Mouse (Mus musculus) right cerebral cortex, postnatal 10 days (tissue): ENCODE measurements around the gene Asb2.

Source experiments
- DNase-seq, 2 experiments: peaks; one replicate each; pipeline ENCODE4 v3.0.0; 2021; ENCODE audit warnings: low spot score in 2 of 2

Asb2 gene

GRCm38 (mm10) chr12:103315831-103316545 lies 39.8 kb downstream of the Asb2 start:
- DNase-seq: no peak

- peak; percentile 70 to 78 for DNase-seq
These were observed 41.0 kb downstream of the Asb2 start for GRCm38 (mm10) chr12:103314640-103315361.

GRCm38 (mm10) chr12:103313871-103314639 lies 41.7 kb downstream of the Asb2 start:
- peak; percentile 70 to 74 for DNase-seq

- DNase-seq: no peak
These were observed 42.5 kb downstream of the Asb2 start for GRCm38 (mm10) chr12:103313274-103313673.

GRCm38 (mm10) chr12:103311921-103312320 lies 43.9 kb downstream of the Asb2 start:
- no peak for DNase-seq

DNA sequence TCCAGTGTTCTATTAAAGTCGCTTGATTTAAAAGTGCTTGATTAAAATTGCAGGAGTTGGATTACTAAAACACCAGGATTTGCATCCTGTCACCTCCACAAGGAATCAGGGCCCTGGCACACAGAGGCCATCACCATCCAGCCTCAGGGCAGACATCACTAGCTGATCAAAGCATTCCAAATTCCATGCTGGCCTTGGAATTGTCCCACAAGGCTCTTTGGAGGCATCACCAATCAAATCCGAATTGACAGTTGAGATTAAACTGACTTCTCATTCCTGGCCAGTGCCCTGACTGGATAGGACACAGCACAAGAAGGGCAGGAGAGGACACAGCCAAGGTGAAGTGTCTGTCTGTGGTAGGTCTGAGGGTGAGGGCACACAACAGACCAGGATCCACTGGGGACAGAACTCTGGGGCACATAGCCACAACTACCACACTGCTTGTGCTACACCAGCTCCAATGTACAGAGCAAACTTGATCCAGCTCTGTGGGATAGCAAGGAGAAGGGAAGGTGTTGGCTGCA lies 45.0 kb downstream of the Asb2 start, which contains the start of gene Fam181a:
TSS of gene Fam181a (plus strand) at position 232 of the 524 bp plus-strand sequence.
- DNase-seq: no peak

DNA sequence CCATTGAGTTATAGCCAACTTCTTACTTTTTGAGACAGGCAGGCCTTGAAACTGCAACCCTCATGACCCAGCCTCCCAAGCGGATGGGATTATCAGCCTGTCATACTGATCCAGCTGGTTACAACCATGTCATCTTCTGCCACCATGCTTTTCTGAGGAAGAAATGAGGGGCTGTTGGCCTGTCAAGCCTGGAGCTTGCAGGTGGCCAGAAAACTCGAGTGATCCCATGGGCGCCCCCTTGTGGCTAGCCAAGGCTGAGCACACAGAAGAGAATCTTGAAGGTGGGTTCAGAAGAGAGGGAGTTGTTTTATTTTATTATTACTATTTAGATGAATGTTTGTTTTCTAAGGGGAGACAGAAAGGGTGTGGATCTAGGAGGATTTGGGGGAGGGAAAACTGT lies 49.1 kb downstream of the Asb2 start:
- peak in 1 of 2 experiments; percentile 69 for DNase-seq

GRCm38 (mm10) chr12:103306224-103306623 lies 49.6 kb downstream of the Asb2 start:
- DNase-seq: no peak

- no peak for DNase-seq
These were observed 52.8 kb downstream of the Asb2 start for GRCm38 (mm10) chr12:103302960-103303359.

DNA sequence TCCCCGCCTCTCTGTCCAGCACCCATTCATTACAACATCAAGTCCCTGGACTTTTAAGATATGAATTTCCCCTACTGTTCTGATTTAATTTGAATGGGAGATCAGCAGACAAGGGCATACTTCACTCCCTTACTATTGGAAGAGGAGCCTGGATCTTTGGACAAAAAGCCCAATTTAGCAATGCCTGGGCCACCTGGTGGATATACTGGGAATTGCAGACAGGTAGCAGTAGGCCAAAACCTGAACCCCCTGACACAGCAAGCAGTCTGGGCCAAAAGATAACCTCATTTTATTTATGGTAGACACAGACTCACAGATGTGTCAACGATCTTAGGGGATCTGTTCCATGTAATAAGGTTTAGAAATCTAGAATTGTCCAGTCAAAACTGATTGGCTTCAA lies 54.2 kb downstream of the Asb2 start:
- DNase-seq: peak in 1 of 2 experiments; percentile 75

GRCm38 (mm10) chr12:103300493-103300892 lies 55.3 kb downstream of the Asb2 start:
- DNase-seq: no peak

- peak; percentile 41 to 43 for DNase-seq
These were observed 59.5 kb downstream of the Asb2 start for GRCm38 (mm10) chr12:103296292-103296691.

GRCm38 (mm10) chr12:103292366-103292765 lies 63.4 kb downstream of the Asb2 start:
- no peak for DNase-seq

DNA sequence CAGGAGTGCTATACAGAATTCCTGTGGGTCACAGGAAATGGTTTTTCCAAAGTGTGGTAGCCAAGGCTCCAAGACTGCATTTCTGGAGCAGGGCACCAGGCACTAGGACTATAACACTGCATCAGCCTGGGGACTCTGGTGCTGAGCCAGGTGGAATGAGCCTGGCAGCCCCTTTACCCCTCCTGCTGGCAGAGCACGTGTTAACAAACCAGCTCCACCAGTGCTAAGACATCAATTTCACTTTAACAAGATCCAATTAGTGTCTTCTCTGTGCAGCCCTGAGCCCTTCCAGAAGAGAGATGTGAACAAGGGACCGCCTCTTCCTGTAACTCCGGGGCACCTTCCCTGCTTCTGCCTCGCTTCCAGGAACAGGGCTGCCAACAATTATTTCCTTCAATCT lies 68.5 kb downstream of the Asb2 start:
- no peak for DNase-seq

GRCm38 (mm10) chr12:103283411-103283810 lies 72.4 kb downstream of the Asb2 start:
- DNase-seq: no peak

GRCm38 (mm10) chr12:103282936-103283335 lies 72.9 kb downstream of the Asb2 start:
- DNase-seq: no peak

GRCm38 (mm10) chr12:103281912-103282311 lies 73.9 kb downstream of the Asb2 start:
- DNase-seq: no peak

DNA sequence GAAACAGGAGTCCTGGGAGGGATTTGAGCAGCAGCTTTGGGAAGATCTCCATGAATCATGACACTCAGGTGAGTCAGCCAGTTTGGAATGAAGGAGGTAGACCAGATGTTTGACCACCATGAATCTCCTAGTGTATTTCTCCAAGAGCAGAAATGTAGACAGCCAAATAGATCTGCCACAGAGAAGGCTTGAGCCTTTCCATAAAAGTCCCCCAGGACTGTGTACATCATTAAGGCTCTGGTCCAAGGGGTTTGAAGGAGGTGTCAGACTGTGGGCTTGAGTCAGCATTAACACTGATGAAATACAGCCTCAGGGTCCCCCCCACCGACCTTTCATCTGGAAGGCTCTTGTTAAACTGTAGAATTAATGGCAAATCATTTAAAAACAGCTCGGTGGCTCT lies 74.3 kb downstream of the Asb2 start:
- no peak for DNase-seq

DNA sequence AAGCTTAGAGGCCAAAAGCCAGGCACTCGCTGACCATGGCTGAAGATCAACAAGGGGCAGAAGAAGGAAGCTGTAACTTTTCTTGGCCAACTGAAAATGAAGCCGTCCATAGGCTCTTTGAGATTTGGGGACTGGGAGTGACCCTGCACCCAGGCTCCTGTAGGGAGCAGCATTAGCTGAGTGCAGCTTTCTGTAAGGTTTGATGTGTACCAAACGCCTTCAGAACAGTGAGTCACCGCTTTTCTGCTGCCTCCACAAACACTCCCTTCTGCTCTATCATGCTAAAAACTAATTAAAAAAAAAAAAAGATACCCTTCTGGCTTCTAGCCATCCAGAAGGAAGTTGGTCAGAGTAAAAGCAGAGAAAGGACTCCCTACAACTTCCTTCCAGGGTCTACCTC lies 79.4 kb downstream of the Asb2 start:
- peak in 1 of 2 experiments; percentile 32 for DNase-seq

- no peak for DNase-seq
These were observed 82.1 kb downstream of the Asb2 start for GRCm38 (mm10) chr12:103273732-103274131.

GRCm38 (mm10) chr12:103273051-103273450 lies 82.8 kb downstream of the Asb2 start:
- DNase-seq: no peak

GRCm38 (mm10) chr12:103272176-103272575 lies 83.6 kb downstream of the Asb2 start:
- DNase-seq: no peak
